In genomic region chr14:52104677-52105285, GRCm38 (mm10) we compare ENCODE assay signal across 8 mouse cellular contexts. TPM values are rescaled to one million over a fixed set of nuclear protein-coding genes. Genes with fewer than 3 reads are reported as not detected.
DNase-seq lines count a peak whose midpoint lies in the region; ATAC-seq and TF ChIP-seq lines count a peak whose summit lies in the region.

No protein-coding gene starts in this region.

- peak overlapping the region; percentile 57 for H3K4me2 ChIP-seq in kidney, postnatal 0 days (ENCODE audit: low read length)
- H3K4me2 ChIP-seq in hindbrain, postnatal 0 days (ENCODE audit: low read depth, low read length), result peak overlapping the region; percentile 65
- peak overlapping the region; percentile 91 for H3K4me2 ChIP-seq in myocyte (ENCODE audit: low read depth)

- no peaks in the 10 kb centered on the region for H3K27me3 ChIP-seq in kidney, postnatal 0 days (ENCODE audit: insufficient read depth, low read length)
- H3K27me3 ChIP-seq in hindbrain, postnatal 0 days (ENCODE audit: insufficient read depth, low read length), result no peaks in the 10 kb centered on the region
- no peaks in the 10 kb centered on the region for H3K27me3 ChIP-seq in myocyte (ENCODE audit: control insufficient read depth, insufficient read depth, insufficient read length)

- H3K4me3 ChIP-seq in kidney, postnatal 0 days (replicated peaks; ENCODE audit: low read depth, low read length), result peak overlapping the region; percentile 29; the same call in 1 of the 2 replicates
- peak overlapping the region; percentile 58 for H3K4me3 ChIP-seq in brown adipose tissue, adult 24 weeks (ENCODE audit: insufficient read depth, low read depth, low read length)
- H3K4me3 ChIP-seq in hindbrain, postnatal 0 days (ENCODE audit: low read length), result peak overlapping the region; percentile 98
- H3K4me3 ChIP-seq in myocyte, result peak overlapping the region; percentile 99

- no peak overlapping the region for H3ac ChIP-seq in myocyte (ENCODE audit: control insufficient read depth, insufficient read length)

- H3K4me1 ChIP-seq in kidney, postnatal 0 days (replicated peaks; ENCODE audit: insufficient read depth, low read length), result peaks cover 21% of the 10 kb centered on the region
- peaks cover 10% of the 10 kb centered on the region for H3K4me1 ChIP-seq in brown adipose tissue, adult 24 weeks (ENCODE audit: control insufficient read depth, insufficient read depth, insufficient read length, low read length)
- H3K4me1 ChIP-seq in hindbrain, postnatal 0 days (ENCODE audit: insufficient read depth, low read length), result 0 out of 2 replicates have a peak, but pooled peaks cover 2% of the 10 kb centered on the region

- peak; percentile 43 for TF ChIP-seq CTCF in kidney, postnatal 0 days (IDR thresholded peaks at IDR 0.05; ENCODE audit: low read depth)
- TF ChIP-seq CTCF in hindbrain, postnatal 0 days (IDR thresholded peaks at IDR 0.05; ENCODE audit: low read depth), result peak; percentile 41

- H3K36me3 ChIP-seq in kidney, postnatal 0 days (ENCODE audit: insufficient read depth, low read length), result no peaks in the 10 kb centered on the region
- H3K36me3 ChIP-seq in hindbrain, postnatal 0 days (ENCODE audit: insufficient read depth, low read length), result no peaks in the 10 kb centered on the region
- peaks cover 7% of the 10 kb centered on the region for H3K36me3 ChIP-seq in myocyte (ENCODE audit: control insufficient read depth, insufficient read depth)

- ATAC-seq in kidney, postnatal 0 days (replicated peaks; ENCODE audit: low FRiP score, low read depth), result peak; percentile 9
- no peak for ATAC-seq in hindbrain, postnatal 0 days

- DNase-seq in kidney, postnatal 0 days (ENCODE audit: low spot score), result no peak
- DNase-seq in kidney, postnatal 36 days, result no peak
- DNase-seq in hindbrain, postnatal 0 days (ENCODE audit: low spot score), result no peak
- no peak for DNase-seq in frontal cortex, adult 2 months (ENCODE audit: extremely low spot score in 1 of 2, low spot score in 1 of 2)
- DNase-seq in right cerebral cortex, postnatal 4 days, result no peak
- DNase-seq in thymus, postnatal 25 days, result no peak

- WGBS in kidney, postnatal 0 days, result 21% methylated on average over 7 of the region's 7 CpGs
- WGBS in hindbrain, postnatal 0 days, result 37% methylated on average over 7 of the region's 7 CpGs

- no peak for TF ChIP-seq POLR2A in myocyte (IDR thresholded peaks at IDR 0.05; ENCODE audit: insufficient read length, low read depth)

- H3K27ac ChIP-seq in kidney, postnatal 0 days, result peak overlapping the region; percentile 91
- peak overlapping the region; percentile 89 for H3K27ac ChIP-seq in brown adipose tissue, adult 24 weeks (replicated peaks; ENCODE audit: low read depth, low read length)
- H3K27ac ChIP-seq in hindbrain, postnatal 0 days, result peak overlapping the region; percentile 94

- H3K9ac ChIP-seq in kidney, postnatal 0 days (ENCODE audit: low read depth, low read length), result peak overlapping the region; percentile 41; the same call in 1 of the 2 replicates
- H3K9ac ChIP-seq in hindbrain, postnatal 0 days (replicated peaks; ENCODE audit: low read length), result peak overlapping the region; percentile 56

- H3K9me3 ChIP-seq in kidney, postnatal 0 days (replicated peaks; ENCODE audit: low read length), result no peaks in the 10 kb centered on the region
- no peaks in the 10 kb centered on the region for H3K9me3 ChIP-seq in hindbrain, postnatal 0 days (ENCODE audit: low read length)

- H3K79me2 ChIP-seq in myocyte (ENCODE audit: control insufficient read depth, insufficient read depth), result peaks cover 40% of the 10 kb centered on the region

TF ChIP-seq in myocyte, 11 proteins besides CTCF, POLR2A, EP300 and RAD21:
- no peak for TF ChIP-seq REST (IDR thresholded peaks at IDR 0.05; ENCODE audit: insufficient read depth, insufficient read length)
- TF ChIP-seq USF1 (IDR thresholded peaks at IDR 0.05; ENCODE audit: low read depth), result no peak
- no peak for TF ChIP-seq POLR2AphosphoS2 (IDR thresholded peaks at IDR 0.05; ENCODE audit: insufficient read length, low read depth)
- no peak for TF ChIP-seq TCF3 (IDR thresholded peaks at IDR 0.05; ENCODE audit: insufficient read length, low read depth)
- TF ChIP-seq TCF12 (IDR thresholded peaks at IDR 0.05; ENCODE audit: insufficient read depth, poor library complexity, severe bottlenecking), result no peak
- TF ChIP-seq MYOG (IDR thresholded peaks at IDR 0.05; ENCODE audit: control insufficient read depth in 1 of 3, insufficient read depth in 1 of 3, insufficient read length in 2 of 3, low read depth in 2 of 3), result no peak
- no peak for TF ChIP-seq CEBPB (IDR thresholded peaks at IDR 0.05; ENCODE audit: insufficient read depth, poor library complexity, severe bottlenecking)
- TF ChIP-seq MAX (IDR thresholded peaks at IDR 0.05; ENCODE audit: low read depth), result no peak
- TF ChIP-seq MYOD1 (IDR thresholded peaks at IDR 0.05; ENCODE audit: control insufficient read depth in 1 of 3, insufficient read length in 2 of 3, low read depth in 2 of 3), result no peak
- no peak for TF ChIP-seq E2F4 (IDR thresholded peaks at IDR 0.05; ENCODE audit: insufficient read depth)
- no peak for TF ChIP-seq SRF (IDR thresholded peaks at IDR 0.05; ENCODE audit: control insufficient read depth, insufficient read length, low read depth)

RNA-seq across cellular contexts. Expression of gene Hnrnpc, which starts 1.0 kb away (rescaled TPM):
- polyA plus RNA-seq in kidney, postnatal 0 days (2015; fragmentation: Nextera tagmentation; extraction: Ambion mirVana), result 367 and 400 TPM in 2 replicates
- polyA plus RNA-seq in brown adipose tissue, adult 24 weeks (2012; ENCODE audit: insufficient read depth, insufficient read length, missing spikeins), result 127 and 150 TPM in 2 replicates
- 69.5 and 78.6 TPM in 2 replicates for total RNA-seq in hindbrain, postnatal 0 days (2014; rRNA removed)
- 285 and 291 TPM in 2 replicates for polyA plus RNA-seq in hindbrain, postnatal 0 days (2015; fragmentation: Nextera tagmentation; extraction: Ambion mirVana)
- polyA plus RNA-seq in myocyte (2012; fragmentation: generic; extraction: Trizol), result 147 TPM
- 260 and 273 TPM in 2 replicates for polyA plus RNA-seq in frontal cortex, adult 2 months (2012; rRNA removed)

RNA-seq across cellular contexts. Expression of gene Rpgrip1, which starts 5.7 kb away (rescaled TPM):
- polyA plus RNA-seq in kidney, postnatal 0 days (2015; fragmentation: Nextera tagmentation; extraction: Ambion mirVana), result 51.1 and 51.2 TPM in 2 replicates
- 0.95 and 1.1 TPM in 2 replicates for polyA plus RNA-seq in brown adipose tissue, adult 24 weeks (2012; ENCODE audit: insufficient read depth, insufficient read length, missing spikeins)
- 2.9 and 10.9 TPM in 2 replicates for total RNA-seq in hindbrain, postnatal 0 days (2014; rRNA removed)
- polyA plus RNA-seq in hindbrain, postnatal 0 days (2015; fragmentation: Nextera tagmentation; extraction: Ambion mirVana), result 53.4 and 53.7 TPM in 2 replicates
- polyA plus RNA-seq in myocyte (2012; fragmentation: generic; extraction: Trizol), result 0.47 TPM
- polyA plus RNA-seq in frontal cortex, adult 2 months (2012; rRNA removed), result 1.4 and 2.0 TPM in 2 replicates

Comparison
In these comparisons a context has a peak if more than half of its experiments do, and no peak if none do; other contexts are left out.
1. H3K4me3 ChIP-seq: peak in every context shown above with its lines; median percentile 99 in myocyte; 98 in hindbrain, postnatal 0 days; 58 in brown adipose tissue, adult 24 weeks; 29 in kidney, postnatal 0 days.
2. RNA of gene Rpgrip1, which starts 5.7 kb away (polyA plus RNA-seq): 53.4 to 53.7 TPM in hindbrain, postnatal 0 days and 51.1 to 51.2 TPM in kidney, postnatal 0 days; 1.4 to 2.0 TPM in frontal cortex, adult 2 months, 0.95 to 1.1 TPM in brown adipose tissue, adult 24 weeks and 0.47 TPM in myocyte (single experiment); every median in the first group is over 10 times any median in the second.
3. Peak in every context shown above with its lines, with median percentiles within 50 percentile points of each other: H3K27ac ChIP-seq and H3K4me2 ChIP-seq.